Mouse (Mus musculus): ENCODE data around the gene Kcnb1.

DNA sequence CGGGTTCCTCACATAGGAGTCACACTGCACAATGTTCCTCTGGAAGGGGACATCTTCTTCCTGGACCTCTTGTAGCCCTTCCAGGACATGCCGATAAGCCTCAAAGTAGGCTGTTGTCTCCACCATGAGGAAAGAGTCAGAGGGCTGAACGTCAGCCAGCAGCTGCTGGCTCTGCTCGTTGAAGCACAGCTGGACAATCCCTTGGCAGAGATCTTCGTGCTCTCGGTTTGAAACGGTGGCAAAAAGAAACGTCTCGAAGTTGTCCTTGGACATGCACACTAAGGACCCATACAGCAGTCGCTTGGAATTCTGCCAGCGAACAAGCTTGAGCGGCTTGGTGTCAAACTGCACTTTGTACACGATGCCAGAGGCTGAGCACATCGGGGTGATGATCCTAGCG lies 134.6 kb downstream of the Kcnb1 start:
- TF ChIP-seq HCFC1 (IDR thresholded peaks at IDR 0.05; ENCODE audit: borderline replicate concordance, insufficient read depth, low read length) (no peak), MAFK (IDR thresholded peaks at IDR 0.05; ENCODE audit: insufficient read depth, low read depth, low read length) (no peak), CHD2 (IDR thresholded peaks at IDR 0.05; ENCODE audit: low read depth, low read length) (no peak)

Measured in ES-E14 (cell line).